Mouse (Mus musculus) embryonic facial prominence, embryonic 12.5 days (tissue): ENCODE data around the gene Map2k5. TPM values are rescaled to one million over a fixed set of nuclear protein-coding genes. Genes with fewer than 3 reads are reported as not detected.

Source experiments
- ATAC-seq: fragments of 200-750 bp; cut with Nextera tagmentation; 2 replicates; pipeline ENCODE4 v1.8.0; 2017; ENCODE audit not compliant: insufficient number of reproducible peaks, insufficient read depth, low FRiP score, low TSS enrichment
- H3K27ac ChIP-seq: fragments of 300-500 bp; sonication (generic); 2 replicates; pipeline ENCODE4 v1.5.1; 2016; ENCODE audit warnings: mild to moderate bottlenecking
- H3K27me3 ChIP-seq: fragments of 300-500 bp; sonication (generic); 2 replicates; pipeline ENCODE4 v1.6.1; 2016; ENCODE audit warnings: mild to moderate bottlenecking, moderate library complexity
- H3K36me3 ChIP-seq: fragments of 300-500 bp; sonication (generic); 2 replicates; pipeline ENCODE4 v1.6.1; 2016; ENCODE audit warnings: mild to moderate bottlenecking
- H3K4me1 ChIP-seq: fragments of 300-500 bp; sonication (generic); 2 replicates; pipeline ENCODE4 v1.6.1; 2016
- H3K4me2 ChIP-seq: fragments of 300-500 bp; sonication (generic); replicated peaks from 2 replicates; pipeline ENCODE4 v1.6.1; 2016; ENCODE audit warnings: mild to moderate bottlenecking, moderate library complexity
- H3K4me3 ChIP-seq: fragments of 300-500 bp; sonication (generic); 2 replicates; pipeline ENCODE4 v1.5.1; 2016; ENCODE audit warnings: mild to moderate bottlenecking
- H3K9ac ChIP-seq: fragments of 300-500 bp; sonication (generic); 2 replicates; pipeline ENCODE4 v1.6.1; 2016; ENCODE audit warnings: mild to moderate bottlenecking, moderate library complexity
- H3K9me3 ChIP-seq: fragments of 300-500 bp; sonication (generic); 2 replicates; pipeline ENCODE4 v1.6.1; 2016; ENCODE audit warnings: mild to moderate bottlenecking, moderate library complexity
- WGBS: fragments of 180-500 bp; shearing (Covaris S2); methylation state at CpG from one replicate; pipeline ENCODE4 v1.1.7; 2016; 5-methylcytosine and 5-hydroxymethylcytosine counted together
- polyA plus RNA-seq: library from polyadenylated mRNA; unstranded; fragments of >200 nt; fragmentation: Nextera tagmentation; extraction: Ambion mirVana; gene quantifications from 2 replicates; pipeline ENCODE4 v1.2.1, GENCODE M21; 2016

Gene Map2k5
- polyA plus RNA-seq, 1 experiment from 2014 or later, result 43.7 TPM

DNA sequence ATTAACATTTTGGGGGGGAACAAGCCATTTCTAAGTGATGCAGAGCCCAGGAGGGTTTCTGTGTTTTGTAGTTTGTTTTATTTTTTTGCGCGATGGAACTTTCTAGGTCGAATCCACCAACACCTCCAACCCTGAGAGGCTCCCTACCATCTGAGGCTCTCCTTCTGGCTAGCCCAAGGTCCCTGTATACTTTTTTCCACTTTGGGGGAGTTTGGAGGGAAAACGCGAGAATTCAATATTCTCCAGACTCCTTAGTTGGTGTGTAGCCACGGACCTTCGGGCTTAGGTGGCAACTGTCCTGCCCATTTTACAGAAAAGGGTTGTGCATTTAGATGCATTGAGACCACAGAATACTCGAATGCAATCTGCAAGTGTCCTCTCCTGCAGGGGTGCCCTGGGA, 241.5 kb downstream of the Map2k5 start:
- H3K9ac ChIP-seq, result no peak overlapping the region
- peaks cover 31% of the 10 kb centered on the region for H3K4me1 ChIP-seq
- ATAC-seq, result no peak
- H3K36me3 ChIP-seq, result no peaks in the 10 kb centered on the region
- no peak overlapping the region; the same call in 1 of the 2 replicates for H3K4me2 ChIP-seq
- no peaks in the 10 kb centered on the region for H3K9me3 ChIP-seq
- no peak overlapping the region for H3K4me3 ChIP-seq
- 6% methylated on average over 8 of the region's 8 CpGs for WGBS
- no peak overlapping the region for H3K27ac ChIP-seq
- H3K27me3 ChIP-seq, result peaks cover 76% of the 10 kb centered on the region

GRCm38 (mm10) chr9:63135801-63136200, 241.9 kb downstream of the Map2k5 start:
- H3K9ac ChIP-seq, result no peak overlapping the region

DNA sequence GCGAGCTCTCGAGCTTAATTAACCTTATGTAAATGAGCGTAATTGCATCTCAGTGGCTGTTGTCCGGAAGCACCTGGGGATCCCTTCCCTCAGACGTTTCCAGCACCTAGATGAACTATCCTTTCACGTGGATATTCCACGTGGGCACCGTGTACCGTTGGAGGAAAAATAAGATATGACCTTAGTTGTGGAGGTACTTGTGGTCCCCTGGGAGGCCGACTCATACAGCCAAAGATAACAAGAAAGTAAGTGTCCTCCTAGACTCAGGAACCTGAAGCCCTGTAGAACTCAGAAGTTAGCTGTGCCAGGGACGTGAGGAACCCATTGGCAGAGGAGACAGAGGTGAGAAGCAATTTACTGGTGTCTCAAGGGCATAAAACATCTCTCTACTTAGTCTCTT, 242.3 kb downstream of the Map2k5 start:
- Histone ChIP-seq H3K27ac (no peak overlapping the region), H3K27me3 (peaks cover 70% of the 10 kb centered on the region), H3K4me2 (peak overlapping the region; percentile 48), H3K9me3 (no peaks in the 10 kb centered on the region), H3K9ac (no peak overlapping the region), H3K36me3 (no peaks in the 10 kb centered on the region), H3K4me1 (peaks cover 33% of the 10 kb centered on the region), H3K4me3 (peak overlapping the region; percentile 24)
- no peak for ATAC-seq
- WGBS, result 2% methylated on average over 11 of the region's 11 CpGs

More at GRCm38 (mm10) chr9:63135801-63136200, 241.9 kb downstream of the Map2k5 start:
- H3K27me3 ChIP-seq, result peaks cover 75% of the 10 kb centered on the region
- under 1% methylated on average over 16 of the region's 16 CpGs for WGBS
- no peaks in the 10 kb centered on the region for H3K9me3 ChIP-seq
- no peak overlapping the region for H3K27ac ChIP-seq
- H3K4me2 ChIP-seq, result peak overlapping the region; percentile 48
- H3K4me1 ChIP-seq, result peaks cover 33% of the 10 kb centered on the region
- ATAC-seq, result no peak
- peak overlapping the region; percentile 24 for H3K4me3 ChIP-seq
- H3K36me3 ChIP-seq, result no peaks in the 10 kb centered on the region

GRCm38 (mm10) chr9:63133659-63134058, 244.0 kb downstream of the Map2k5 start:
- H3K4me1 ChIP-seq, result peaks cover 27% of the 10 kb centered on the region

GRCm38 (mm10) chr9:63132673-63133601, 244.8 kb downstream of the Map2k5 start:
- H3K36me3 ChIP-seq, result no peaks in the 10 kb centered on the region
- ATAC-seq, result peak; percentile 98
- peaks cover 23% of the 10 kb centered on the region for H3K4me1 ChIP-seq
- H3K9ac ChIP-seq, result peak overlapping the region; percentile 66
- H3K9me3 ChIP-seq, result no peaks in the 10 kb centered on the region
- H3K4me2 ChIP-seq, result peak overlapping the region; percentile 72
- peak overlapping the region; percentile 74 for H3K27ac ChIP-seq
- WGBS, result under 1% methylated on average over 48 of the region's 48 CpGs
- H3K27me3 ChIP-seq, result peaks cover 47% of the 10 kb centered on the region
- peak overlapping the region; percentile 48 for H3K4me3 ChIP-seq

More at GRCm38 (mm10) chr9:63133659-63134058, 244.0 kb downstream of the Map2k5 start:
- no peak for ATAC-seq
- no peak overlapping the region for H3K9ac ChIP-seq
- H3K4me3 ChIP-seq, result peak overlapping the region; percentile 31
- 19% methylated on average over 6 of the region's 6 CpGs for WGBS
- no peaks in the 10 kb centered on the region for H3K9me3 ChIP-seq
- H3K36me3 ChIP-seq, result no peaks in the 10 kb centered on the region
- H3K27ac ChIP-seq, result no peak overlapping the region
- peaks cover 54% of the 10 kb centered on the region for H3K27me3 ChIP-seq
- H3K4me2 ChIP-seq, result peak overlapping the region; percentile 58

DNA sequence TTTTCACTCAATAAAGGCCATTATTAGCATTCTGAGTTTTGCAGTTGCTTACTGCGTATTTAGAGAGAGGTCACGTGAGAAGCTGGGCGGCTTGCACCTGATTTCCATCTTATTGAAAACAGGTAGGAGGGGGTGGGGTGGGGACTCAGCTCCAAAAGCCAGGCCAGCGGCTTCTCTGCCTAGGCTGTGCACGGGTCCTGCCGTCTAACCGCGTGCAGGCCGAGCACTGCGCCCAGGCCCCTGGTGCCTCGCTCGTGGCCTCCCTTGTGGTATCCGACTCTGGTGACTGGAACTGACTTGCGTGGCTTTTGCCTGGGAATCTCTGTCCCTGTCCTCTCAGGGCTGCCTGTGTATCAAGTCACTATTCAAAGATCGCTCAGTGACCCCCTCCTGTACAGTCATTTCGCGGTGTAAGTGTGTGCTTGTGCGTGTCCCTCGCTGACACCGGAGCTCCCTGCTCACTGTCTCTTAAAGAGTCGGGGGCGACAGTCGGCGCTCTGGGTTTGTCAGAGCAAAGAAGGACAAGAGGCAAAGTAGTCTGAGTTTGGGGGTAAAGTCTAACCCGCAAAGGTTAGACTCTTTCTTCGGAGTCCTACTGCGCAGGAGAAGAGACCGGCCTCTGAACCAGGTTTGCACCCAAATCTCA, 245.6 kb downstream of the Map2k5 start:
- 0 out of 2 replicates have a peak overlapping the region, but pooled peaks have one; percentile 74 for H3K27ac ChIP-seq
- no peaks in the 10 kb centered on the region for H3K9me3 ChIP-seq
- WGBS, result 2% methylated on average over 28 of the region's 28 CpGs
- ATAC-seq, result no peak
- H3K27me3 ChIP-seq, result peaks cover 38% of the 10 kb centered on the region
- H3K4me2 ChIP-seq, result peak overlapping the region; percentile 72
- H3K36me3 ChIP-seq, result no peaks in the 10 kb centered on the region
- peaks cover 23% of the 10 kb centered on the region for H3K4me1 ChIP-seq
- H3K9ac ChIP-seq, result peak overlapping the region; percentile 66
- peak overlapping the region; percentile 48 for H3K4me3 ChIP-seq

GRCm38 (mm10) chr9:63129641-63130041, 248.1 kb downstream of the Map2k5 start:
- no peaks in the 10 kb centered on the region for H3K9me3 ChIP-seq
- H3K4me3 ChIP-seq, result no peak overlapping the region
- peaks cover 13% of the 10 kb centered on the region for H3K4me1 ChIP-seq
- H3K4me2 ChIP-seq, result no peak overlapping the region
- no peak for ATAC-seq
- peaks cover 16% of the 10 kb centered on the region for H3K27me3 ChIP-seq
- H3K27ac ChIP-seq, result no peak overlapping the region
- H3K36me3 ChIP-seq, result no peaks in the 10 kb centered on the region
- 81% methylated on average over 8 of the region's 8 CpGs for WGBS
- H3K9ac ChIP-seq, result no peak overlapping the region

DNA sequence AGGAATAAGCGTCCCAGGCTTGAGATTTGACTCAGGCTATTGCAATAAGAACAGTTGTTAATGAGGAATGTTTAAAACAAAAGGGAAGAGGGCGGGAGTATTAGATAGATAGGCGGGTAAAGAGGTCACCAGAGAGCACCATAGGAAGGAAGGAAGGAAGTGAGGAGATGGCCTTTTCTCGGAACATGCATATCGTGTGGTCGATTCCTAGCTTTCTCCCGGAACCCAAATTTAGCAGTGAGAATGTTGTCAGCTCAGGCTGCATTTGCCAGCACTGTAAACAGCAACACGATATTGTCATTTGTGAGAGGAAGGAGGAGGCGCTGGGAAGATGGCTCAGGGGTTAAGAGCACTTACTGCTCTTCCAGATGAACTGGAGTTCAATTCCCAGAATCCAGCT, 253.2 kb downstream of the Map2k5 start:
- no peak overlapping the region for H3K4me2 ChIP-seq
- no peak overlapping the region for H3K4me3 ChIP-seq
- H3K9me3 ChIP-seq, result no peaks in the 10 kb centered on the region
- H3K27ac ChIP-seq, result no peak overlapping the region
- H3K9ac ChIP-seq, result no peak overlapping the region
- H3K4me1 ChIP-seq, result no peaks in the 10 kb centered on the region; the same call in 1 of the 2 replicates
- WGBS, result 46% methylated on average over 9 of the region's 9 CpGs
- H3K36me3 ChIP-seq, result no peaks in the 10 kb centered on the region
- no peaks in the 10 kb centered on the region for H3K27me3 ChIP-seq
- no peak for ATAC-seq

DNA sequence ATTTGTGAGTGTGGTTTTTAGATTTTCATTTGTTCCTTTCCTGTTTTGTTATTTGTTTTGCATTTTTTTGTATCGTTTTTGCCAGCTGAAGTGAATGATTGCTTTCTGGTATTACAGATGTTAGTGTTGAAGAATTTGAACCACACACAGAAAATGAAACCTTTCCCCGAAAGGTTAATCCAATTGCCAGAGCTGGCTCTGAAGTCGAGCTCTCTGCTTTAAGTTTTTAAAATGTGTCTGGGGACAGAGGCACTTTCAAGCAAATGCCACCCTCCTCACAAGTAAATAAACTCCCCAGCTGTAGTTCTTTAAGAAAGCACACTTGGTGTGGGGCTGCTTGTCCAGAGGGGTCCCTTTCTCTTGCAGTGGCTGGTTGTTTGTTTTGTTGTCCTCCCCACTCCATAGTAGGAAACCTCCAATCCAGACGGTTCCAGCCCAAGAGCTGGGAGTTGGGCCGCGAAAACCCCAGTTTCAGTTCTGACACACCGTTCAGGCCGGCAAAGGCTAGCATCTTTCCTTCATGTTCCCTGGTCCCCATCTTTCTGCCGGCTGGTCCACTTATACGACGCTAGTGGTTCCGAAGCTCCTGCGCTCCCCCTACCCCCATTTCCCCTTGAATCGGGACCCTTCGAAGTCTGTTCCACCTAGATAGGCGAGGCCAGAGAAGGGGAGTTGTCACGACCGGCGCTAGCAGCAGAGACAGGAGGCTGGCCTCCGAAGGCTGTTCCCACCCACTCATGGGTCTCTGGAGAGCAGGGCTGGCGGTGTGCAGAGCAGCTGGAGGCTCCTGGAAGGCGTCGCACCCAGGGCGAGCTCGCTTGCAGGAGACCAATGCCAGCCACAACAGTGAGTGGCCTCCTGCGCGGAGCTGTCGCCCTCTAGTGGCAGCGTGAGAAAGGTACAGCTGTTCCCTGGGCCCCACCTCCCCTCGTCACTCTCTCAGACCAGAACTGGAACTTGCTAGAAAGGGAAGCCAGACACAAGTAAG, 254.0 kb downstream of the Map2k5 start:
- WGBS, result 5% methylated on average over 30 of the region's 30 CpGs

DNA sequence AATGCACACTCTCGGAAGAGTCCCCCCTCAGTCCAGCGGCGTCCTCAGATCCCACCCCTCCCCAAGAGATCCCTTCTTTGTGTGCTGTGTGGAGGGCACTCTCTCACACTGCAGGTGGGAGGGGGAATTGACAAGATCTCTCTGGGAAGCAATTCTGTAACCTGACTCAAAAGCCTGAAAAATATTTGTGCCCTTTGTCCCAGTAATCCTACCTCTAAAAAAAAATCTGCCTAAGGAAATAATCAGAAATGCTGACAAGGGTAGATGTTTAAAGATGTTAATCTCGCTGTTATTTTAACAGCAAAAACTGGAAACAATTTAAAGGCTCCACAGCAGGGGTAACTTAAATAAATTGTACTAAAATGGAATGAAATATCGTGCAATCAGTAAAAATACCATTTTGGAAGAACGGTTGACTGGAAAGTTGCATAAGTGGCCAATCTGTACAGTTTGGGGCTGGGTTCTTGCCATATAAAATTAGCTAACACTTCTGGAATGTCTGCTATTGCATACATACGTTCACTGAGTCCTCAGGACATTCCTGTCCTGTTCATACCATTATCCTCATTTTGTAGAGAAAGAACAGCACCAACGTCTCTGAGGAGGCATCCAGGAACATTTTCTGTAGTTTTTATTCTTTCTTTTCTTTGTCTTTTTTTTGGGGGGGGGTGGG, 255.4 kb downstream of the Map2k5 start:
- no peaks in the 10 kb centered on the region for H3K9me3 ChIP-seq
- H3K36me3 ChIP-seq, result no peaks in the 10 kb centered on the region
- 34% methylated on average over 8 of the region's 8 CpGs for WGBS
- no peak overlapping the region for H3K4me3 ChIP-seq
- no peaks in the 10 kb centered on the region; the same call in 1 of the 2 replicates for H3K4me1 ChIP-seq
- no peak overlapping the region for H3K4me2 ChIP-seq
- ATAC-seq, result no peak
- no peak overlapping the region for H3K27ac ChIP-seq
- H3K27me3 ChIP-seq, result no peaks in the 10 kb centered on the region
- no peak overlapping the region for H3K9ac ChIP-seq

More for the DNA sequence above, 254.0 kb downstream of the Map2k5 start:
- peak overlapping the region; percentile 67 for H3K4me2 ChIP-seq
- H3K36me3 ChIP-seq, result no peaks in the 10 kb centered on the region
- peak overlapping the region; percentile 38 for H3K4me3 ChIP-seq
- H3K9ac ChIP-seq, result peak overlapping the region; percentile 49
- peak; percentile 94 for ATAC-seq
- no peaks in the 10 kb centered on the region for H3K9me3 ChIP-seq
- H3K27me3 ChIP-seq, result no peaks in the 10 kb centered on the region
- no peaks in the 10 kb centered on the region; the same call in 1 of the 2 replicates for H3K4me1 ChIP-seq
- H3K27ac ChIP-seq, result peak overlapping the region; percentile 55
